Mouse (Mus musculus) activated CD4-positive, CD25-positive, alpha-beta regulatory T cell, adult 4 months (primary cell): Measurements from ENCODE around the gene Ly6g6e. TPM values are rescaled to one million over a fixed set of nuclear protein-coding genes. Genes with fewer than 3 reads are reported as not detected.

ENCODE experiments used
- ATAC-seq: one replicate; pipeline ENCODE4 v1.8.0; 2017
- polyA plus RNA-seq, 2 experiments: library from polyadenylated mRNA; unstranded; fragments of 100-300 nt; shearing (Covaris generic); gene quantifications; one replicate each; pipeline ENCODE4 v1.2.1; 2017

Gene Ly6g6e
- polyA plus RNA-seq, 2 experiments from 2014 or later = not detected

DNA sequence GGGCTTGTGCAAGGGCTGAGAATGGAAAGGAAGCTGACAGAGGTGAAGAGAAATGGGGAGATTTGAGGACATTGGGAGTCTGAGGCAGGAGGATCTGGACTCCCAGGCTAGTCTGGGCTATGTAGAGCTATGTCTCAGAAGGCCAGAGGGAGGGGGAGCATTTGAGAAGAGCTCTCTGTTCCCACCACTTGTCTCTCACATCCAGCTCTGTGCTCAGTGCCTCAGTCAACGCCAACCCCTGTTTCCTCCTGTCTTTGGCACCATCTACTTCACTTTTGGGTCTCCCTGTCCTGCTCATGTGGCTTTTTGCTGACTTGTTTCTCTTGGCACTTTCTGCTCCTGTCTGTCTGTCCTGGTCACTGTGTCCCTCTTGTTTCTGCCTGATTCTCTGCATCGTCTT lies 583 bp downstream of the Ly6g6e start:
- no peak for ATAC-seq

DNA sequence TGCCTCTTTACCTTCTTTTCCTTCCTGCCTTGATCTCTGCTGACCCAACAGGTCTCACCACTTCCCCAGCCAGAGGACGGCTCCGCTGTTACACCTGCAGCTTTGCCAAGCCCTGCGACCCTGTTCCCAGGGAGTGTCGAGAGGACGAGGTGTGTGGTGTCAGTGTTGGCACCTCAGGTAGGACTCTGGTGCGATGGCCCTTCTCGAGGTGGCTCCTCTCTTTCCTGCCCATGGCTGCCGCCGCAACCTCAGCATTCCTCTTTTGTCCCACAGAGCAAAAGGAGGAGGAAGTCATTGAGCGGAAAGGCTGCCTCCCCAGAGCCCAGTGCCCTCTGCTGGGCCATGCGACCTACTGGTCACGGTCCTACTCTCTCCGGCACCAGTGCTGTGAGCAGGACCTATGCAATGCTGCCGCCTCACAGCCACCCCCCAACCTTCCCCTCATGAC lies 1.1 kb downstream of the Ly6g6e start, which contains the start of gene Ly6g6d:
Ly6g6d (minus strand) TSS at position 280 of the 448 bp plus-strand sequence.
- no peak for ATAC-seq

- no peak for ATAC-seq
Observed at GRCm38 (mm10) chr17:35079778-35080177, 3.1 kb downstream of the Ly6g6e start.

- no peak for ATAC-seq
Observed at GRCm38 (mm10) chr17:35080248-35080647, 3.5 kb downstream of the Ly6g6e start.

- ATAC-seq = no peak
Observed at GRCm38 (mm10) chr17:35080710-35081109, 4.0 kb downstream of the Ly6g6e start.

DNA sequence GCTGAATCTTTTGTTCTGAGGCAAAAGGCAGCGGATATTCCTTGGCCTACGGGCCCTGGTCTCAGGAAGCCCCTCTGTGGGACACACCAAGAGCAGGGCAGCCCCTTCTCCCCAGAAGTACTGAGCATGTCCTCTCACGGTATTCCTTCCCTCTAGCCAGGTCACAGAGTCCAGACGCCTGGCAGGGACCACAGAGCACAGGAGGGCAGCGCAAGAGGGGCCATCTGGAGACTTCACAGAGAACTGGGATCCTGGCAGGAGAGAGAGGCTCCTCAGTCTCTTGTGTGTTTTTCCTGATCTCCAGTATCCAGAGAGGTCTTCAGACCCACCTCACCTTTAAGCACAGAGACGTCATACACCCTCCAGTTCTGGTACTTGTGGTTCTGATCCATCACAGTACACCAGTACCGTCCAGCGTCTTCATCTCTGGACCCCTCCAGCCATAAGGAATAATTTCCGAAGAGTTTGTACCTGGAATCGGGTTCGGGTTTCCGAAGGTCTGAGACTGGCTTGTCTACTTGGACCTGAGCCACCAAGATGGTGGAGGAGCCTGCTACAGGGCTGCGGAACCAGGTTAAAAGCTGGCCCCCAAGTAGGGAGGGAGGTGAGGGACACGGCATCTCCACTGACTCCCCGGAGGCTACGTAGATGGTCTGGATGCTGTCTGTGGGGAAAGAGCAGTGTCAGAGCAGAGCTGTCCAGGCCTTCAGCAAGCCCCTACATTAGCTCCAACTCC lies 6.3 kb downstream of the Ly6g6e start:
- no peak for ATAC-seq

DNA sequence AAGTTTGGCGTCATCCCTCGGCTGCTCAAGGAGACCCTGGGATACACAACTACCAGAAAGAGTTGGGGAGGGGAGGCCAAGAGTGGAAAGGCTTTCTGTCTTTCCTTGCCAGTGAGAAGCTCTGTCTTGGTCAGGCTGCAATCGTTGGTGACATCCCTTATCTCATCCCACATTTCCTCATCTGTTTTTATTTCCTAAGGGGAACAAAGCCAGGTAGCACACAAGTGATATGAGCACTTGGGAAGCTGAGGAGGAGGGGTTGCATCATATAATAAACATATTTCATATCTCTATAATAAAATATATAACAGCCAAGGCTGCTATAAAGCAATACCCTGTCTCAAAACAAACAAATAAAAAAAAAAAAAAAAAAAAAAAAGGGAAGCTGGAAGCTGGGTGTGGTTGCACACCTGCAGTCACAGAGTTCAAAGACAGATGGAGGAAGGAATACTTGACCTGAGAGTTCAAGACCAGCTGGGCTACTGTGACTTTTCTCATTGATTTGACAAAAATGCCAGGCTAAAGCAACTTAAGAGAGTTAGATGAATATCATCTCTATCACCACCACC lies 7.3 kb downstream of the Ly6g6e start:
- no peak for ATAC-seq

GRCm38 (mm10) chr17:35085208-35085865 lies 8.6 kb downstream of the Ly6g6e start, which contains the start of gene Ly6g6f:
Ly6g6f (minus strand) TSS chr17:35085610.
- no peak for ATAC-seq

DNA sequence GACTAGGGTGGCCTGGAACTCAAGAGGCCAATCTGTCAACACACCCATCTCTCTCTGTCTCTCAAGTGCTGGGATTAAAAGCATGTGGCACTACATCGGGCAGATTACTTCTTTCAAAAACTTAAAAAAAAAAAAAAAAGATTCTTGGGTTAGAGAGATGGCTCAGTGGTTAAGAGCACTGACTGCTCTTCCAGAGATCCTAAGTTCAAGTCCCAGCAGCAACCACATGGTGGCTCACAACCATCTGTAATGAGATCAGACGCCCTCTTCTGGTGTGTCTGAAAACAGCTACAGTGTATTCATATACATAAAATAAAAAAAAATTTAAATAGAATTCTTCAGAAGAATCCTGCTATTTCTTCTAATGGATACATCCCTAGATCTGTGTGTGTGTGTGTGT lies 11.4 kb downstream of the Ly6g6e start:
- ATAC-seq = no peak

- ATAC-seq = peak; percentile 93
Observed at GRCm38 (mm10) chr17:35088825-35089644, 12.3 kb downstream of the Ly6g6e start, which contains the start of gene Abhd16a. Abhd16a (plus strand) TSS chr17:35089263.

GRCm38 (mm10) chr17:35090166-35090932 lies 13.6 kb downstream of the Ly6g6e start:
- ATAC-seq = no peak

- no peak for ATAC-seq
Observed at GRCm38 (mm10) chr17:35092403-35093198, 15.9 kb downstream of the Ly6g6e start.

GRCm38 (mm10) chr17:35094475-35095365 lies 18.0 kb downstream of the Ly6g6e start:
- ATAC-seq = no peak

GRCm38 (mm10) chr17:35096597-35096996 lies 19.9 kb downstream of the Ly6g6e start:
- ATAC-seq = no peak

DNA sequence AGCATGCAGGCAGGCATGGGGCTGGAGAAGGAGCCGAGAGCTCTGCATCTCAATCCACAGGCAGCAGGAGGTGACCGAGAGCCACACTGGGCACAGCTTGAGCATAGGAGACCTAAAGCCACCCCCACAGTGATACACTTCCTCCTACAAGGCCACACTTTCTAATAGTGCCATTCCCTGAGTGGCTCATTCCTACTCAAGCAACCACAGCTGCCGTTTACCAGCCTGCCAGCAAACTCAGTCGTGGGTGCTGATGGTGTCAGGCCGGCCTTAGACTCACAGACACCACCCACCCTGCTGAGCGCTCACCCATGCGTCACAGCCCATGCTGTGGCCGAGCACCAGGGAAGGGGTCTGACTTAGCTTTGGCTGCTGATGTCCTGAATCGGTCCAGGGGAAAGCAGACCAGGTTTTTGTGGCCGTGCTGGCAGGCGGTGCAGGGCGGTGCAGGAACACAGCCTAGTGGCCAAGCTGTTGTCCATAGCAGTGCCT lies 20.5 kb downstream of the Ly6g6e start:
- ATAC-seq = no peak

GRCm38 (mm10) chr17:35100196-35100765 lies 23.6 kb downstream of the Ly6g6e start:
- no peak for ATAC-seq

GRCm38 (mm10) chr17:35101161-35101560 lies 24.5 kb downstream of the Ly6g6e start:
- no peak for ATAC-seq

GRCm38 (mm10) chr17:35102299-35102698 lies 25.6 kb downstream of the Ly6g6e start:
- no peak for ATAC-seq

GRCm38 (mm10) chr17:35103221-35103690 lies 26.6 kb downstream of the Ly6g6e start:
- ATAC-seq = no peak
